Mouse (Mus musculus): ENCODE data around the gene Olfr1184.
"Not testable (repeated sequence)": the region's sequence is repeated elsewhere in the genome, so short reads cannot be mapped to it uniquely, and the experiment has no call there.

Olfr1184 gene

DNA sequence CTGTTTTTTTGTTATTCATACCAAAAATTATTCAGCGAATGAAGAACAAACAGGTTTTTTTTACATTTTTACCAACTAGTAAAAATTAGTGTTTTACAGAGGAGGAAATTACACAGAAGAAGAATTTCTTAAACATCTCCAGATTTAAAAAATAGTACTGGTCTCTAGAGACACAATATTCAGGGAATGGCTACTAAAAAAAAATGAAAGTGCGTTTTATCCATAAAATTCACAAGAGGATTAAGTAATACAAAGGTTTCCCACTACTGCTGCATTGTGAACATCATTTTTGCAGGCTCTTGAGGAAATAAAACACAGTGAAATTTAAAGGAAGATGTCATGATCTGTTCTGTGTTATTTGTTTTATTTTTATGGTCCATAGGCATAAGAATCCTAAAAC is at the start of gene Olfr1184:
Gene Olfr1184, plus strand, starts transcription at position 301 of the 400 bp plus-strand sequence.
- no peak for DNase-seq

DNA sequence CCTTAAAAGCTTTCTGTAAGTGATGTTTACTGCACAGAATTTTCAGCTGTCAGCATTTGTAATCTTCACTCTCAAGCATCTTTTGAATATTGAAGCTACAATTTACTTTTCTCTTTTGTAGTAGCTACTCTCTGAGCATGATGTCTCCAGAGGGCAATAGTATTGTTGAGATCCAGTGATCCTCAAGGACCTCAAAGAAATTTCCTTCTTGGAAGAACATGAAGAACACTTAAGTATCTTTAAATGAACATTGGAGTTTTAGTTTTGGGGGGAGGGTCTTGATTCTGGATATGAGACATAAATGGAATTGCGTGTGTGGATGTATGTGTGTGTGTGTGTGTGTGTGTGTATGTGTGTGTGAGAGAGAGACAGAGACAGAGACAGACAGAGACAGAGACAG is 34.4 kb upstream of the Olfr1184 start, which contains the start of gene Gm13757:
Gene Gm13757, minus strand, starts transcription at position 101 of the 400 bp plus-strand sequence.
- DNase-seq: no peak

DNA sequence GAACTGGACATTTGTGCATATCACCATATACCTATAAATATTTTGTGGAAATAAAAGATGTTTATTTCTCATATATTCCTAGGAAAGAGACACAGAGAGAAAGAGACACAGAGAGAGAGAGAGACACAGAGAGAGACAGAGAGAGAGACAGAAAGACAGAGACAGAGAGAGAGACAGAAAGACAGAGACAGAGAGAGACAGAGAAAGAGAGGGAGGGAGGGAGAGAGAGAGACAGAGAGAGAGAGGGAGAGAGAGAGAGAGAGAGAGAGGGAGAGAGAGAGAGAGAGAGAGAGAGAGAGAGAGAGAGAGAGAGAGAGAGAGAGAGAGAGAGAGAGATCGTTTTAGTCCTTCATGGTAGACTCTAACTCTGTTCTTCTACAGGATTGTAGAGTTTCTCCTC is 28.8 kb upstream of the Olfr1184 start, which contains the start of gene Olfr1183:
Gene Olfr1183, plus strand, starts transcription at position 301 of the 400 bp plus-strand sequence.
- DNase-seq: not testable (repeated sequence)

DNA sequence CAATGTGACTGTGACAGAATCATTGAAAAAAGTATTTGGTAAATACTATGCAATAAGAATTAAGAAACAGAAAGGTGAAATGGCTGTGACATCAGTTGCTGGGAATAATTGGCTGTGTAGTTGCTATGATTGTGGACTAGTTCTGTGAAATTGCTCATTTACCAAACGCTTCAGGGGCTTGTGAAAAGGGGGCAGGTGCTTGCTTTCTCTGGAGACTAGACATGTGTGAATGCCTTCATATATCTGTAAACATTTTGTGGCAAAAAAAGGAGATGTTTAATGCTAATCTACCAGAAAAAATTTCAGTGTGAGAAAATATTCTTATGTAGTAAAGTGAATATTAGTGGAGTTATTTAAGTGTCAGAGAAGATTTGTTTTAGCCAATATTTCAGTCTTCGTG is 9.6 kb downstream of the Olfr1184 start, which contains the start of gene Olfr1185-ps1:
Gene Olfr1185-ps1, plus strand, starts transcription at position 301 of the 400 bp plus-strand sequence.
- no peak for DNase-seq

DNA sequence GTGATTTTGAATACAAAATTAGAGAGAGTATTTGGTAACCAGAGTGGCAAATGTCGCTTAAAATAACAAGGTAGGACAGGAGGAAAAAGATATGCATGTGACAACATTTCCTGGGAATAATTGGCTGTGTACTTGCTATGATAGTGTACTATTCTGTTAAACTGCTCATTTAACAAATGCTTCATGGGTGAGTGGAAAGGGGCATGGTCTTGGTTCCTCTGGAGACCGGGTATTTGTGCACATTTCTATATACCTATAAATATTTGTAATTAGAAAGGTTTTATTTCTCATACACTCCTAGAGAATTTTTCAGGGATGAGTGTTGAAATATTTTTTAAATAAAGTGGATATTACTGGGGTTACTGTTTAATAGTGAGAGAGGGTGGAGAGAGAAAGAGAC is 34.9 kb downstream of the Olfr1184 start, which contains the start of gene Olfr1186:
Gene Olfr1186, plus strand, starts transcription at position 301 of the 400 bp plus-strand sequence.
- no peak for DNase-seq

DNA sequence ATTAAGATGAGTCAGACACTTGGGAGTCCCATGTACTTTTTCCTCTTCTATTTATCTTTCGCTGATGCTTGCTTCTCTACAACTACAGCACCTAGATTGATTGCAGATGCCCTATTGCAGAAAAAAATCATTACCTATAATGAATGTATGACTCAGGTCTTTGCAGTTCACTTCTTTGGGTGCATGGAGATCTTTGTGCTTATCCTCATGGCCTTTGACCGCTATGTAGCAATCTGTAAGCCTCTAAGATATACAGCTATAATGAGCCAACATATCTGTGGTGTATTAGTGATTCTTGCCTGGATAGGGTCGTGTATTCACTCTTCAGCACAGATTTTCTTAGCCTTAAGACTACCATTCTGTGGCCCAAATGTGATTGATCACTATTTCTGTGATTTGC is 42.3 kb downstream of the Olfr1184 start:
- DNase-seq: no peak
